Mouse (Mus musculus) embryo, embryonic 10 days (tissue): ENCODE results near the gene Uox.
A peak's percentile ranks its signal among the peaks of the same experiment; 100 is the strongest.

ENCODE experiments used
- DNase-seq: peaks from one replicate; pipeline ENCODE4 v3.0.0-alpha.2; 2015; ENCODE audit warnings: low spot score

Uox gene

DNA sequence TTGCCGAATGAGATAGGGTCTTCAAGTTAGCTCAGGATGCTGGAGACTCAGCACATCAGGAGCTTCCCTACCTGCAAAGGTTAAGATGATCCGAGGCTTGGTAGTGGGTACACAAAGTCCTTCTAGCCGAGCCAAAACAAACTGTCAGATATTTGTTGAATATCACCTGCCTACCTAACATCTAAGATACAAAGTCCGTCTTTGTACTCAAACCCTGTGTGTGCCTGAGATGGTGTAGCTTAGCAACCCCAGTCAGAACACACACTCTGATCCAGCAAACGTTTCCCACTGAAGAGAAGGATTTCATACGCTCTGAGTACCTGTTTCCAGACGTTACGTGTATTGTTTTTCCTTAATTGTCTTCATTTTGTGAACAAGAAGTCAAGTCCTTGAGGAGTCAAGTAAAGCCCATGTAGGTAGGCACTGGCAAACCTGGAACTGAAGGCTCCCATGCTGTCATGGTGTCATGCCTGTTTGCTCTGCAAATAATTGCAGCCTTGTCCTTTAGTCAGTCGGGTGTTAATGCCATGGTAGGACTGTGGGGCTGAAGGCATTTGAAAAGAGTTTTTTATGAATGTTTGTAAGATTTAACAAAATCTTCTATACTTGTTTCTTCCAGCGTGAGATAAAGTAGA is at the start of gene Uox:
Uox (plus strand) TSS at position 279 of the 635 bp plus-strand sequence.
- DNase-seq = no peak

DNA sequence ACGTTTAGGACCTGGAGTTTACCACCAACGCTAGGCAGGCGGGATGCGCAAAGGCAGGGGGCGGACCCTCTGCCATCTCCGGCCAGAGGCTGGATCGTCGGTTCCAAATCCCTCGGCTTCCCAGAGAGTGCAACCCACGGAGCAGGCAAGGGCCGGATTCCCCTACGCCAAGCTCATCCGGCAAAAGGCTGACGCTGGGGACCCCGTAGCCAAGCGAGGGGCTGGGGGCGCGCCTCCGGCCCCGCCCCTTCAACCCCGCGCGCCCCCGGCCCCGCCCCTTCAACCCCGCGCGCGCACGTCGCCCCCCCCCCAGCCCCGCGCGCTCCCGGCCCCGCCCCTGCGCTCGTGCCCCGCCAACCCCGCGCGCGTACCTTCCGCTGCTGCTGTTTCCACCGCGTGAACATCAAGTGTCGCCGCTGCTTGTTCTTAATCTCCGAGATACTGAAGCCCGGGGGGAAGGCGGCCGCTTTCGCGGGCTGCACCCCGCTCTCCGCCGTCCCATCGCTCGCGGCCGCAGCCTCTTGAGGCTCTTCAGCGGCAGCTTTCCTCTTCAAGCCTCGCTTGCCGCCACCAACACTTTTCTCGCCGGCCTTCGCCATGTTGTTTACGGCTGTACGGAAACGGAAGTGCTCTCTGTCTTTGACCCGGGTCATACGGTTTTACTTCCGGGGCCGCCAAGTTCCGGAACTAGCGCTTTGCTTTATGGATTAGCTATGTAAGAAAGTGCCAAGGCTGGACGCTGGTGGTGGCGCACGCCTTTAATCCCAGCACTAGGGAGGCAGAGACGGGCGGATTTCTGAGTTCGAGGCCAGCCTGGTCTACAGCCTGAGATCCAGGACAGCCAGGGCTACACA is 49.2 kb upstream of the Uox start, which contains the start of gene Rpf1:
Rpf1 (minus strand) TSS at position 632 of the 854 bp plus-strand sequence.
- DNase-seq = peak; percentile 91

DNA sequence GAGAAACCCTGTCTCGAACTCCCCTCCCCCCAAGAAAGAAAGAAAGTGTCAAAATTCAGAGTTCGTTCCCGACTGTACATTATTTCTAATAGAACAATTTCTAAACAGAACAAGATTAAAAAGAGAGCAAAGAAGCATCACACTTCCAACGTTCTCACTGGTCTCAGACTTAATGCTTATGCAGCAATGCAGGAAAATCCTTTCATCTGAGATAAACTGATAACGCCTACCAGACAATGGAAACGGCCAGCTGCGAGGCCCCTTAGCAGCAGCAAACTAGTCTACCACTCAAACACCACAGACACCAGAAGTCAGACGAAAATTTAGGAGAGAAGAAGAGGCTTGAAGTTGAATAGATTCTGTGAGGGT is 48.6 kb upstream of the Uox start:
- peak; percentile 23 for DNase-seq

DNA sequence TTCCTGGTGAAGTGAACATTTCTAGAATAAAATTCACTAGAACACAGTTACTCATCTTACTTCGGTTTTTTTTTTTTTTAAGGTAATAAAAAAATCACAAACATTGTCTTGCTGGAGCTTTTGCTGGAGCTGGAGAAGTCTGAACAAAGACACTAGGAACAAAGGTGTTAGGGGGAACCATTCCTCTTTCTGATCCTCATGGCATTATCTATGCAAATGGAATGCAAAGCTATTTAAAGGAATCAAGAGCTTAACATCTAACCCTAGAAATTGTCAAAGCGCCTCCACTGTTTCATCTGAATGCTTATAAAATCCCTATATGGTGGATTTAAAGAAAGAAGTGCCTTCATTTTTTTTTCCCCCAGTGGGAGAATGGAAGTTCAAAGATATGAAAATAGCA is 41.9 kb upstream of the Uox start:
- DNase-seq = no peak

DNA sequence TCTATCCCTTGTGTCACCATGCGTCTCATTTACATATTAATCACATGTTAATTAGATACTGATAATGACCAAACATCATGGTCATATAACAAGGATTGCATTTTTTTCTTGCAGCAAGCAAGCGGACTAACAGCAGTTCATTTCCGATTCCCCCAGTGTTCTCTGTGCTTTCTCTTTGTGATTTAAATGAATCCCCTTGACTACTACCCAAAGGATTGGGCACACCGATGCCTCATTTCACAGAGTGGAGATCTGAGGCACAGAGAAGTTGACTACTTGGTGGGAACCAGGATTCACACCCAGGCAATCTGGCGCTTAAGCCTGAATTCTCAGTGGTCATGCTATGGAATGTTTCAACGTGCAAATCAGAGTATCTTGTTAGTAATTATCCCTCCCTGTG is 35.2 kb upstream of the Uox start:
- DNase-seq = no peak

DNA sequence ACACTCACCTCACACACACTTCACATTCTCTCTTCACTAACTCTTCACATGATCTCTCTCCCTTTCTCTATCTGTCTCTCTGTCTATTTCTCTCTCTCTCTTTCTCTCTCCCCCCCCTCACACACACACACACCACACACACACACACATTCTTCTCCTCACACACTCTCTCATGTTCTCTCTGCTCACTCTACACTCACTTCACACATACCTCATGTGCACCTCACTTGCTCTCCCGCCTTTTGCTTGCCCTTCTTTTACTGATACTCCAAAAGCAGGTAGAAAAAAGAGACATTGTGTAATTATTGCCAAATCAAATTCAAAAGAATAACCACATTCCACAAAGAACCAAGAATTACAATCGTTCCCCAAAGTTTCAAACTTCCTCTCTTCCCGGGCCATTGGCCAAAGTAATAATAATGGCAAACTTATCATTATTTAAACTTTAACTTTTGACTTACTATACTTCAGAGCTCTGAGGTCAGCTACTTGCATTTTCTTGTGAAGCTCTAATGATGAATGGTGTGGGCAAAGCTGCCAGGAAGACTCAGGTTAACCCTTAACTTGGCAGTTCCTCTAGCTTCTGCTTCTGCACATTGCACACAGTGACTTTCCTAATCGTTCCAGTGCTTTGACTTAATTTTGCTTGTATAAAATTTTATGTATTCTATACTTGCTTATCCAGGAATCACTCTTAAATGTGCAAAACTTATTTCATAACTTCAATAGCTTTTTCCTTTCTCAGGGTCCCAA is 29.5 kb upstream of the Uox start:
- DNase-seq = no peak

DNA sequence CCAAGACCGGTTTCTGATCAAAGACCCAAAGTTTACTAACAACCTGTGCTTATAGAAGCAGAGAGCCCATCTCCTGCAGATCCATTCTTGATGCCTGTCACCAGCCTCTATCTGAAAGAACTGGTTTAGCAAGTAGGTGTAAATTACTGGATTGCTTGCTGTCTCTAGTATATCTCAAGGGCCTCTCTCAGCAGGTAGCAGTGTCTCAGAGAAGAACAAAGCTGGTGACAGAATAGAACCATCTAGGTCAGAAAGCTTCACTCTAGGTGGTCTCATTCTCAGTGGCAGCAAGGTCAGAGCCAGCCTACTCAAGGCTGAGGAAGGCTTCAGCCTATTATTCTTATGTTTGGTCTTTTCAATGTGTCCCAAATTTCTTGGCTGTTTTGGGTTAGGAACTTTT is 26.6 kb upstream of the Uox start:
- no peak for DNase-seq

DNA sequence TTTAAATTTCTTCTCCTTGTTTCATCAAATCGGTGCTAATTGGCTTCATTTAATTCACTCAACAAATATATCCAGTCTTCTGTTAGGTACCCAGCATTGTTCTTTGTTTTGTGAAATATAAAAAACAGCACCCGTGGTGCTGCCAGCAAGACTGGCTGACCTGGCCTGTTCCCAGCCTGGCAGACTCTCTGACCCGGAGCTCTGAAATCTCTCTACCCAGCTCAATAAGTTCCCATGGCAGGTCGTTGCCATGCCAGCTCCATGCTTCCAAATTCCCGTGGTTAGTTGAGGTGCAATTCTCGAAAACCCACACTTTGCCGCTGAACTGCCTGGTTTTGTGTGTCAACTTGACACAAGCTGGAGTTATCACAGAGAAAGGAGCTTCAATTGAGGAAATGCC is 15.4 kb upstream of the Uox start:
- no peak for DNase-seq

DNA sequence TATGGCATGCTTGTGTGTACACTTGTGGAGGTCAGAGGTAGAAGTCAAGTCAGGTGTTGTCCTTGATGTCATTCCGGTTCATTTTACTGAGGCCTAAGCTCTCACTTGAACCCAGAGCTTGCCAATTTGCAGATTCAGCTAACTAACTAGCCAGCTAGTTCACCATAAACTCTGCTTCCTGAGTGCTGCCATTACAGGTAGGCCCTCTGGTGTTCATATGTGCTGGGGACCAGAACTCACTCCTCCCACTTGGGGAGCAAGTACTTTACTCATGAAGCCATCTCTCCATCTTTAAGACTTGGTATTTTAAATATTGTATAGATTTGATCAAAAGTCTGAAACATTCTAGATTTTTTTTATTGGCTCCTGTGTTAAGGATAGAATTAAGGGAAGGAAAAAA is 13.7 kb upstream of the Uox start:
- no peak for DNase-seq

DNA sequence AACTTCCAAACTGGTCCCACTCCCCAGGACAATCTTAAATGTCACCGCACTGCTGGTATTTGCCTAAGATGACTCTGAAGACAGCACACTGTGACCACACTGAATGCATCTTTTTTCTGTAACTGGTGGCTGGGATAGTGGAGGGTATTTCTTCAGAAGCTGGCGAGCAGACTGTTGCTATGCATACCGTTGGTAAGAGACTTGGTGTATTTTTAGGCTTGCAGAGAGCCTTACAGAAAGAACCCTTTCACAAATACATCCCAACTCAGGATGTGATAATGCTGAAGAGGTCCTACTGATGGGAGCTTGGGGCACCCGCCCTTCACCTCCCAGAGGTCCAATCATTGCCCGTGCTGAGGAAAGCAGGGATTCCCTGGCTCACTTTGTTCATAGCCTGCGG is 12.7 kb upstream of the Uox start:
- no peak for DNase-seq

DNA sequence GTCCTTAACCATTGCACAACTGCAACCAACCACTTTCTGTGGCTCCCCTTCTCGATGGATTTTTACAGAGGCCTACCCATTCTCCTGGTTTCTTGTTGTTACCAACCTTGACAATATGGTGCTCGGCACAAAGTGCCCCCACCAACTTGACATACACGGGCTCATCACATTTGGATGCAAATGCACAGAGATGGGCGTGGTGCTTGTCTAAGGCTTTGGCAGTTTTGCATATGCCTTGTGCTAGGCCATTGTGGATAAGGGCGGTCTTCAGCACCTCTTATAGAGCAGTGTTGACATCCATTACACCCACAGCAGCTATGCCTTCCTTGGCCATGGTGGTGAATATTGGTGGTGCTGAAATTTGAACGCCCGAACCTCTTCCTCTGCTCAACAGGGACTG is 7.3 kb upstream of the Uox start:
- no peak for DNase-seq

DNA sequence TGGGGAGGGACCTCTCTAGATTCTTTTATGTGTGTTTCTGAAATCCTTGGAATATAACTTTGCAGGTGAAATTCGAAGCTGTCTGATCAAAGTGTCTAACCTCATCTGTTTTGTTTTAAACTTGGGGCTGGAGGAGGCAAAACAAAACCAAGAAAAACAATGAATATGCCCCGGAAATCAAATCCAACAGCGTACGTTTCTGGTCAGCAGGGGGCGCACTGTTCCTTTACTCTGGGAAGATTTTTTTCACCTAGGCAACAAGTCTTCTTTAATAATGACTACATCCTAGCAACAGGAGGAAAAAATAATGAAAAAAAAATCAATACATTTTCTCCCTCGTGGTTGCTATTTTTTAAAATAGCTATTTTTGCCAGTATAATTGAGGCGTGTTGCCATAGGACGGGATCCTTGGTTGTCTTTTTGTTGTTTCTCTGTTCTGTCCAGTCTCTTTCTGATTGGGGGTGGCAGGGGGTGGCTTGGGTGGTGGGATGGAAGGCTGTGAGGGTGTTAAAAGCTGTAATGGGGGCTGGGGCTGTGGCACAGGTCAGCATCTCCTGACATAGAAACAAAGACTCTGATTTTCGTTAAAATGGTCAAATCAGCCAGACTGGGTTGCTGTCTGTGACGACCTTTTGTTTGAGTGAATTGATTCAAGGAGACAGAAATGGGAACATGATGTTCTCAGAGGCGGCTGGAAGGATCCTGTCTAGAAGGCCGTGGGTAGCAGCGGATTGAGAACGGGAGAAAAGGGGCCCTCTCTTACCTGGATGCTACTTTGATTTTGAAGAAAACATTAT is 5.8 kb upstream of the Uox start:
- peak; percentile 84 for DNase-seq

DNA sequence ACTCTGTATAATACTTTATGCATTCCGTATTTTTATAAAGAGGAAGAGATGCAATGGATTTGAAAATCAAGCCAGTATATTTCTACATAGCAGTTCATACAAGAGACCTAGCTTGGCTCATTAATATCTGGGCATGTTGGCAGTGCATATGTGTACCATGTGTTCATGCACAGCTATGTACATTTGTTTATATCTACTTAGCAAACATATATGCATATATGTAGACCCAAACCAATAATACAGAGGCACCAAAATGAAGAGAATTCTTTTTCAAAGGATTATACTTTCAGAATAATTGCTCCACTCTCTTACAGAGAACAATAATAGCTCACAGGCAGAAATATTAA is 5.2 kb upstream of the Uox start:
- no peak for DNase-seq

DNA sequence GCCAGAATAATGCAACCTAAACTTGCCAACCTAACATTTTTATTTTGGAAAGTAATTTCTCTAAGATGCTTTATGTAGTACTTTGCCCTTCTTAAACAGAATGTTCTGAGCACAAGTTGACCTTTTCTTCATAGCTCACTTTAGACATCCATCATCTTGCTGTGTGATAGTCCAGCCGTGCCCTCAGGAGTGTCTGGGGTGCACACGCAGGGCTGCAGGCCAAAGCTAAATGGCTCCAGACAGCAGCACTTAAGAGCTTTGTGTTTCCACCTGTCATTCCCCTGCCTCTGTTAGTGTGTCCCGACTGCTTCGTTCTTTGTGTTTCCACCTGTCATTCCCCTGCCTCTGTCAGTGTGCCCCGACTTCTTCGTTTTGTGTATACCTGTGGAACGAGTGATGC is 2.9 kb upstream of the Uox start:
- no peak for DNase-seq

DNA sequence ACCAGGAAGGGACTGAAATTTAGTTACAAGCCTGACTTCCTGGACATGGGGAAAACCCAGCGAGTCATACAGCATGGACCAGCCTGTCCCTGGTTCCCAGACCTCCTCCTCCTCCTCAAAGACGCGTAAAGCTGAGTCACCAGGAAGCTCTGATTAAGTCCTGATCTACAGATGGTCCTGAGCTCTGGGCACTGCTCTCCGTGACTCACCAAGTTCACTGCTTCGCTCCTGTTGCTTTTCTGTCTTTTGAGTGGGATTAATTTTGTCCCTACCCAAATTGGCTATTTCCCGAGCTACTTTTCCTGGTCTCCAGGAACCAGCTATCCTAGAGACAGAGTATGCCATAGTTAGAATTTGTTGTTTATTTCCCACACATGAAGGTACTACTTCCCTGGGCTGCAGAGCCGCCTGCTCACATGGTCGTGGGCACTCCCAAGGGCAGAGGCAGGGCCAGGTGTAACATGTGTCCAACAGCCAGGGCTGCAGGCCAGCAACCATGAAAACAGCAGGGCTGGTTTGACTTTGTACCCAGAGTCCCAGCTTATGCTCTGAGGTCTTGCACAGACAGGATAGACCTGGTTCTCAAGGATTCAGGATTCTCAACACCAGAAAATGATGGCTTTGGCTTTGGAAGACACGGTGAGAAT is 2.2 kb upstream of the Uox start:
- no peak for DNase-seq

DNA sequence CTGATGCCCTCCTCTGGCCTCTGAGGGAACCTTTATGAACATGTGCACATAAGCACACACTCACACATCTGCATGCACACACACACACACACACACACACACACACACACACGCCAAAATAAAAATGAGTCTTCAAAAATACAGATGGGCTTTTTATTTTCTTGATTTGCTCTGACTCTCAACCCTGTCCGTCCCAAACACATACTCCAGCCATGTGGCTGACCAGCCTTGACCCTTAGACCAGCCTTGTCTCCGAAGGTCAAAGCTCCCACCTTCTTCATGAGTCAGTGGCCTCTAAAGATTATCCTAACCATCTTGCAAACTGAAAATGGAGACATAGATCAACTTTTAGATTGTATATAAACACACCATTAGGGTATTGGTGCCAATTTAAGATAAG is 632 bp upstream of the Uox start:
- DNase-seq = no peak

DNA sequence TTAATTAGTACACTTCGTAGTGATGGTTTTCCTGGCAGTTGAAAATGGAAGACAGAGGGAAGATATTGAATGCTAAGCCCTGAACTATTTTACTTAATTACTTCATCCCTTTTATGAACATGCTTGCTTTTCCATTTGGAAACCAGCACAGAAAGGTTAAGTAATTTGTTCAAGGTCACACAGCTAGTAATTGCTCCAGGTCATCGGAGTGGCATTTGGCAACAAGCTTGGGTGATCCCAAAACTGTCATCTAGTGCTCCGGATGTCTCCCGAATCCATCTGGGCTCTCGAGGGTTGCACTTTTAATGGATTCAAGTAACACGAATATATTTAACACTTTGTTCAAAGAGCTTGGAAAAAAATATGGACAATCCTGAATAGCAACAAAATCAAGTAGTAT is 713 bp downstream of the Uox start:
- no peak for DNase-seq

DNA sequence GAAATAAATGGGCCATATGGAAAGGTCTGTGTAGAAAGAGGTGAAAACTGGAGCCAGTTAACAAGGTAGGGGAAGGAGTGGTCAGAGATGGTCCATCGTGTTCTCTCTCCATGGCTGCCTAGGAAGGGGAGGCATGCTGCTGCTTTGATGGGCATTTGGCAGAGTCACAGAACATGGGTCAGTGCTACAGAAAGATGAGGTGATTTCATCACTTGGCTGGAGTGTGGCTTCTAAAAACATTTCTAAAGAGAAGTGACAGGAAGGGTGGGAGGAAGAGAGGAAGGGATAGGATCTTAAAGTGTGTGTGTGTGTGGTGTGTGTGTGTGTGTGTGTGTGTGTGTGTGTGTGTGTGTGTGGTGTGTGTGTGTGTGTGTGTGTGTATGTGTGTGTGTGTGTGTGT is 1.1 kb downstream of the Uox start:
- DNase-seq = no peak

DNA sequence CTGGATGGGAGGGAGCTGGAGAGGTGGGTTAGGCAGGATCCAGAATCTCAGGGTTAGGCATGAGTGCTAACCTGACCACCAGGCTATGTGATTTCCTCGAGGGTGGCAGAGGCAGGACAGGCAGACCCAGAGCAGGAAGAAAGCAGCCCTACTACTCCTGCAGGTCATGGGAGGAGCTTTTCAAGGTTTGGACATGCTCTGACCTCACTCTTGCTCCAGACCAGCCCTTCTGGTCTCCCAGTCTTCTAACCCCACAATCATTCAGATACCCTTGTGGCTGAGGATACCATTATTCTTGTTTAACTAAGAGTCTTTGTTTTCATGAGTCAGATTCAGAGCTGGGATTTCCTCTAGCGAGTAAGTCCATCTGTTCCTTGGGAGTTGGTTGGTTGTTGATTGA is 7.4 kb downstream of the Uox start:
- no peak for DNase-seq

DNA sequence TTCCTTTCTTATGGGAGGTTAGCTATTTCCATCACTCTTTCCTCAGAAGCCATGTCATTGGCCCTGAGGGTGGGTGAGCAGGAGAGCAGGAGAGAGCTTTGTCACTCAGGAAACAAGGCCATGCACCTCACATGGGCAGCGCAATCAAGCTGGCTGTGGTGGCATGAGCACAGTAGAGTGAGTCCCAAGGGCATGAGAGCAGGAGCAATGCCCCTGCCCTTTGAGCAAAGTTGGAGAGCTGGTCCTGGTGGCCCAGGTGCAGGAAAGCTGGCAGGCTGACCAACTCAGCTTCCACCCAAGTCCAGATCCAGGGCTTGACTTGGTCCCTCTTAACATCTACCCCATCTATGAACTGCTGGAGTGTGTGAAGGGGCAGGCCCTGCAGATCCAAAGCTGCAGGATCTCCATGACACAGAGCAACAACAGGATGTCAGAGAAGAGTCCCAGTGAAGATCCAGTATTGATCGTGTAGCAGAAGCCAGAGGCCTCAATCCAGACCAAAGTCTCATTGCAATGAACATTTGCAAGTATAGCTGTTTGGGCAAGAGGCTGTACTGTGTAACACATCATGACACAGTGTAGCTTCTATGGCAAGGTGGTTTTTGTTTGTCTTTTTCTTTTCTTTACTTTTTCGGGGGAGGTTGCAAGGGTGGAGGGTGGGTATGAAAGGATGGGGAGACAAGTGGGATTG is 10.0 kb downstream of the Uox start:
- no peak for DNase-seq

DNA sequence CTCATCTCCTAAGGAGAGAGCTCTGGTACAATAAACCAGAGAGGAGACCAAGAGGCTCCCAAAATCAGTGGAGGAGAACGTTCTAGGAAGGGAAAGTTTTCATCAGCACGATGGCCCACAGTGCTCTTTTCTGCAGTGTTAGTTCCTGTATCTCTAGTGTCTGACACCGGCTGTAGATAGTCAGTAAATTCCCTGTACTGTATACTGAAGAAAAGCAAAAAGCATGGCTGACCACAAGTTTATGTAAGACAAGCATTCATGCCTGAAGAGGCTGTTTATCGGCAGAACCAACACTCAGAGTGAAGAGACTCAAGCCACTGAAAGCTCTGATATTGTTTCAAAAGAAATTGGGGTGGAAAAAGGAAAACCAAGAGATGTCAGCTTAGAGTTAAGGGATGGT is 13.3 kb downstream of the Uox start:
- DNase-seq = no peak
